Mouse (Mus musculus): ENCODE data around the gene Parn. TPM values are rescaled to one million over a fixed set of nuclear protein-coding genes. Genes with fewer than 3 reads are reported as not detected.

Parn gene
- total RNA-seq, 2 experiments from 2014 or later: 21.0 to 22.8 TPM

DNA sequence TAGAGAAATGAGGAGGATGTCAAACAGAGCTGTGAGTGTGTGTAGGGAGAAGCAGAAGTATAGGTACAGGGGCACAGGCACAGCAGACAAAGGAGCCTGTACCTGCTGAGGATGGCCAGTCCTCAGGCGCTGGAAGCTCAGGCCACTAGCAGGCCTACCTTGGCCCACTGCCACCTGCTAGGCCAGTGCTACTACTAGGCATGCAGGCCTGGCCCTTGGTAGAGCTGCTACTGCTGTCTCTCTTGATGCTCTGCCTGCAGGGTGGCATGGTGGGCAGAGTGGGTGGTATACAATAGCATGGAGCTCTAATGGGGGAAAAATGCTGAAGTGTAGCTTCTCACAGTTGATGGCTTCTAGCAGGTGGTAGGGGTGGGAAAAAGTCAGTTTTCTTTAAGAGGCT, 88.0 kb downstream of the Parn start:
- DNase-seq (ENCODE audit: extremely low spot score in 1 of 2, low spot score in 2 of 2): no peak
- Histone ChIP-seq H3K4me3 (no peak overlapping the region), H3K27ac (no peak overlapping the region)
- TF ChIP-seq CTCF (IDR thresholded peaks at IDR 0.05): no peak
- intact Hi-C loops (cut with DNase I): no loop called here

DNA sequence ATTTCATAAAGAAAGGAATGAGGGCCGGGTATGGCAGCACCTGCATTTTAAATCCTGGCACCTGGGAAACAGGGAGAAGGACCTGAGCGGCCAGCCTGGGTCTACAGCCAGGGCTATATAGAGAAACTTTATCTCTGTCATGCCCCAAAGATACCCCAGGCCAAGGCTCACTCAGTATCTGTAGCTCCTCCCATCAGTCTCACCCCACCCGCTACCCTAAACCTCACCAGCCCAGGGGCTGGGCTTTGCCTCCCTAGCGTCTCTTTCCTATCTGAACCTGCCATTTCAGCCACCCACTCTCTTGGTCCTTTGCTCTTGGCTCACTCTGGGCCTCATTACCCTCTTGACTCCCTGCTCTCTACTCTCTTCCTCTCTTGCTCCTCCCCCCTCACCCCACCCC, 92.7 kb downstream of the Parn start:
- intact Hi-C loops (cut with DNase I): no loop called here
- Histone ChIP-seq H3K27ac (no peak overlapping the region), H3K4me3 (no peak overlapping the region)
- no peak for TF ChIP-seq CTCF (IDR thresholded peaks at IDR 0.05)
- DNase-seq (ENCODE audit: extremely low spot score in 1 of 2, low spot score in 2 of 2): no peak

DNA sequence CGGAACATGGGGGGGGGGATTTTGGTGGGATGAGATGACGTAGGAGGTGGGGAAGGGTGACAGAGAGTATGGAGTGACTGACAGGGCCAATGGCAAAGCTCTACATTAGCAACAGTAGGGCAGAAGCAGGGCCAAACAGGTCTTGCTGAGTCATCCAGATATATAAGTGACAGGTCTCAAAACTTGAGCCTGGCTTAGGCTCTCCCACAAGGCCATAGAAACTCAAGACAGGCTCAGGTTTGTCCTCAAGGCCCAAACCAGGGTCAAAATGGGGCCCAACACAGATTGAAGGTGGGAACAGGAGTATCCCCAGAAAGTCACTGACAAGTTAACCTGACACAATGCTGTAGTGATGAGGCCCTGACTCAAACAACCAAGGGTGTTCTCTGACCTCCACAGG, 99.7 kb downstream of the Parn start:
- Histone ChIP-seq H3K4me3 (no peak overlapping the region), H3K27ac (no peak overlapping the region)
- no peak for TF ChIP-seq CTCF (IDR thresholded peaks at IDR 0.05)
- no peak for DNase-seq (ENCODE audit: extremely low spot score in 1 of 2, low spot score in 2 of 2)
- intact Hi-C loops (cut with DNase I): loop anchor here (5.0 kb wide), 1 partner anchor 121 kb away; no protein-coding TSS in a partner anchor

DNA sequence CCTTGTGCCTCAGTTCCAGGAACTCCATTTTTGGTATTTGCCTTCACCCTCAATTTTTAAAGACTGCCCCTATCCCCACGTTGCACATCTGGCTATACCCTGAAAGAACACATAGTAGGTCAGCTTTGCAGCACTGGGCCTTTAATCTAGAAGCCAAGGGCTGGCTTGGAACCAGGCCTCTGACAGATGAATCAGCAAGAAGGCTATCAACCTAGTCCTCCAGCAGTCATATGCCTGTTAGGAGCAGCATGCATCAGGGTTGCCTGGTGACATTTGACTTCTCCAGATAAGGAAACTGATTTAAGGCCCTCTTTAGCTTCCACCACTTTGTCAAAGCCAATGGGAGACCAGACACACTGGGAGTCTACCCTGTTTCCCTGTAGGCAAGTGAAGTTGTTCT, 100.4 kb downstream of the Parn start:
- Histone ChIP-seq H3K27ac (no peak overlapping the region), H3K4me3 (no peak overlapping the region)
- no peak for DNase-seq (ENCODE audit: extremely low spot score in 1 of 2, low spot score in 2 of 2)
- no peak for TF ChIP-seq CTCF (IDR thresholded peaks at IDR 0.05)
- intact Hi-C loops (cut with DNase I): loop anchor here (5.0 kb wide), 1 partner anchor 120 kb away; no protein-coding TSS in a partner anchor

DNA sequence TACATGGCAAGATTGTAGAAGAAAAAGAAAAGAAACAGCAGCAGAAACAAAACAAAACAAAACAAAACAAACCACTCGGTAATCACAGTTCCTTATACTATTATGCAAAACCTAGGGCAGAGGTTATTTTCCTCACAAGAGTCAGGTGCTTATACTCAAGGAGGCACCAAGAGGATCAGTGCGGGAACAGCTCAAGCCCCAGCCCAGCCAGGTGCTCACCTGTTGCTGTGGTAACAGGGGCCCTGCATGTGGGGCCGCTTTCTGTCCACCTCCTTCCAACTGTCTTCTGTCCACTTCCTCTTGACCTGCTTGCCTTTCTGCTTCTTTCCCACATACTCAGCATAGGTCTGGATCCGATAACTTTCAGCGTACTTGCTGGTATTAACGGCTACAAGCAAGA, 101.6 kb downstream of the Parn start:
- intact Hi-C loops (cut with DNase I): loop anchor here (5.0 kb wide), 1 partner anchor 119 kb away; no protein-coding TSS in a partner anchor
- Histone ChIP-seq H3K4me3 (no peak overlapping the region), H3K27ac (no peak overlapping the region)
- no peak for DNase-seq (ENCODE audit: extremely low spot score in 1 of 2, low spot score in 2 of 2)
- TF ChIP-seq CTCF (IDR thresholded peaks at IDR 0.05): no peak

DNA sequence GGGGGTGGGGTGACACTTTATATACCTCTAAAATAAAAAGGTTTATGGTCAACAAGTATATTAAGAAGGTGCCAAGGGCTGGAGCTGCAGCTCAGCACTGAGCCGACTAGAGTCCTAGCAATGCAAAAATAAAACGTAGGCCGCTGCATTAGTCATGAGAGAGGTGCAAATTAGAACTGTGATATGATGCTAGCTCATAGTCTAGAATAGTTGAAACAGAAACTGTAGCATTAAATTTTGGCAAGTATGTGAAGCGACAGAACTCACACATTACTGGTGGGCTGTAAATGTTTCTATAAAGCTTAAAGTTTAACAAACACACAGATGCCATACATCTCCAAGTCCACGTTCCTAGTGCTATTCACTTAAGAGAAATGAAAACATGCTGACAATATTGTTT, 102.7 kb downstream of the Parn start:
- Histone ChIP-seq H3K4me3 (no peak overlapping the region), H3K27ac (no peak overlapping the region)
- no peak for TF ChIP-seq CTCF (IDR thresholded peaks at IDR 0.05)
- DNase-seq (ENCODE audit: extremely low spot score in 1 of 2, low spot score in 2 of 2): no peak
- intact Hi-C loops (cut with DNase I): loop anchor here (5.0 kb wide), 1 partner anchor 118 kb away; no protein-coding TSS in a partner anchor

DNA sequence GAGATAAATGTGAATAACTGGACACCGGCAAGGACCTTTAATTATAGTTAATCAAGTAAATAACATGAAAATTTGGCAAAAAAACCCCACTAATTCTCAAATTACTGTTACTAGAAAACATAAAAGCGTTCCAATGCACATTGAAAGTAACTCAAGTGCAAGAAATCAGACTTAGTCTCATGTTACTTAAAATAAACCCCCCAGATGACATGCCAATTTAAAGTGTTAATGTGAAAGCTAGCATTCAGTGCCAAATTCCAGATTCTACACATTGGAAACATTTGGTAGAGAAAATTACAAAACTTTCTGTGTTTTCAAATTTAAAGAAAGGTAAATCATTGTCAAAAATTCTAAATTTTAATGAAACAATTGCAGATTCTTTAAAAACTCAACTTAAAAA, 110.2 kb downstream of the Parn start:
- Histone ChIP-seq H3K4me3 (no peak overlapping the region), H3K27ac (no peak overlapping the region)
- intact Hi-C loops (cut with DNase I): no loop called here
- no peak for TF ChIP-seq CTCF (IDR thresholded peaks at IDR 0.05)
- DNase-seq (ENCODE audit: extremely low spot score in 1 of 2, low spot score in 2 of 2): no peak

DNA sequence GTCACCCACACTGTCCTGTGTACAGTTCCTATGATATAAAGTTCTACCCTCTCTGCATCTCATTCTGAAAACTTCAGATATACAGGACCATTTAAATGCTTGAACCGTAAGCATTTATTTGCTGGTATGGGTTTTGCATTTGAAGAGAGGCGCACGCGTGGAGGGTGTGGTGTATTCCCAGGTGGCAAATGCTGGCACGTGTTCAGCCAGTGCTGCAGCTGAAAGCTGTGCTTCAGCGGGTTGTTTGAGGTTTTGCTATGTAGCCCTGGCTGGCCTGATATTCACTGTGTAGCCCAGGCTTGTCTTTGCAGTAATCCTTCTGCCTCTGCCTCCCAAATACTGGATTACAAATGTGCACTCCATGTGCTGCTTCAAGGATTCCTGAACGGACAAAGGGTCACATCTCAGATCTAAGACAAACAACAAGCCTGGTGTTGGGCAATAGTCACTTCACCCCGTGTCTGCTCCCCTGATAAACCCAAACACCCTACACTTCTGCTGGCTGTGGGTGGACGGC, 111.0 kb downstream of the Parn start:
- DNase-seq (ENCODE audit: extremely low spot score in 1 of 2, low spot score in 2 of 2): no peak
- no peak for TF ChIP-seq CTCF (IDR thresholded peaks at IDR 0.05)
- intact Hi-C loops (cut with DNase I): no loop called here
- H3K4me3 ChIP-seq: no peak overlapping the region
- no peak overlapping the region for H3K27ac ChIP-seq

DNA sequence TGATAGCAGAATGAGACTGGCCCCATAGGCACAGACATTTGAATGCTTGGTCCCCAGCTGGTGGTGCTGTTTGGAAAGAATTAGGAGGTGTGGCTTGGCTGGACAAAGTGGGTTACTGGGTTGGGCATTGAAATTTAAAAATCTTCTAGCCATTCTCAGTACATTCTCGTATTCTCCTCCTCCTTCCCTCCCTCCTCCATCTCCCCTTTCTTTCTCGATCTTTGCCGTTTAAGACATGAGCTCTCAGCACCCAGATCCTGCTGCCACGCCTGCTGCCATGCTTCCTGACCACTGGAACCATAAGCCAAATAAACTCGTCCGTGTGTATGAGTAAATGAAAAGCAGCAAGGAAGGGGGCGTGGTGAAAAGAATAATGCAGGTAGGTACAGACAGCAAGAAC, 111.5 kb downstream of the Parn start:
- TF ChIP-seq CTCF (IDR thresholded peaks at IDR 0.05): no peak
- Histone ChIP-seq H3K4me3 (no peak overlapping the region), H3K27ac (no peak overlapping the region)
- intact Hi-C loops (cut with DNase I): no loop called here
- no peak for DNase-seq (ENCODE audit: extremely low spot score in 1 of 2, low spot score in 2 of 2)

DNA sequence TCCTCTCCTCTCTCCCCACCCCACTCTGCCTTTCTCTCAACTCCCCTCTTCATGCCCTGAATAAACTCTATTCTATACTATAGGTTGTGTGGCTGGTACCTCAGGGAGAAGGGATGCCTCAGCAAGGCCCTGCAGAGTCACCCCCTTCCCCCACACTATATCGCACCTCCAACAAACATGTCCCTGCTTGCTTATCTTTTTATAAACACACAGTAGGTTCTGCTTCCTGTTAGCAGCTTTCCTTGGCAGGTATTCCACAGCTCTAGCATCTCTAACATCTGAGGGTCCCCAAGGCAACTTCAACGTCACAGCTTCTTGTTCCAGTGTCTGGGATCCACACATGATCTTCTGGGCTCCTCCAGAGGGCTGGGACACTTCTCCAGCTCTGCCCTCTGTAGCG, 117.3 kb downstream of the Parn start:
- no peak for DNase-seq (ENCODE audit: extremely low spot score in 1 of 2, low spot score in 2 of 2)
- intact Hi-C loops (cut with DNase I): no loop called here
- TF ChIP-seq CTCF (IDR thresholded peaks at IDR 0.05): no peak
- Histone ChIP-seq H3K4me3 (no peak overlapping the region), H3K27ac (no peak overlapping the region)

DNA sequence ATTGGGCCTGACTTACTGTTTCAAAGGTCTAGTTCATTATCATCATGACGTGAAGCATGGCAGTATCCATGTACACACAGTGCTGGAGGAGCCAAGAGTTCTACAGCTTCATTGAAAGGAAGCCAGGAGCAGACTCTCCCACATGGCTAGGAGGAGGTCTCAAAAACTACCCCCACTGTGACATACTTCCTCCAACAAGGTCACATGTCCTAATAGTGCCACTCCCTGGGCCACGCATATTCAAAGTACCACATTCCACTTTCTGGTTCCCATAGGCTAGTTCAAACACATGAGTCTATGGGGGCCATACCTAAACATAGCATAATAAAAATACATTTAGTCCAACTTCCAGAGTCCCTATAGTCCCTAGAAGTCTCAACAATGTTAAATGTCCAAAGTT, 118.0 kb downstream of the Parn start:
- intact Hi-C loops (cut with DNase I): no loop called here
- H3K4me3 ChIP-seq: no peak overlapping the region
- no peak for TF ChIP-seq CTCF (IDR thresholded peaks at IDR 0.05)
- no peak overlapping the region for H3K27ac ChIP-seq
- DNase-seq (ENCODE audit: extremely low spot score in 1 of 2, low spot score in 2 of 2): no peak

DNA sequence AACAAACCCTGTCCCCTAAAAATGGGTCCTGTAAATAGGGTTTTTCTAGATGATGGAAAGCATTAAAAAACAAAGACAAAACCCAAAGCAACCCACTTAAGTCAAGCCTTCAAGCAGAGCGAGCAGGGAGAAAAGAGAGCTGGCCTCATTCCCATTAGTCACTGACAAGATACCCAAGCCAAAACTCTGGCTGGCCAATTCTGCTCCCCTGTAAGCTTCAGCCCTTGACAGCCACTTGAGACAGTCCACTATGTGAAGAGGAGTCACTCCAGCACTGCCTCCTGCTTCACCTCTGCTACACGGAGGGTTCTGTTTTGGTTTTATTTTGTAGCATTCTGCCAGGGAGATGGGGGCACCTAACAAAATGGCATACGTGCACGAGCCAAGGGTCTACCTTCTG, 126.2 kb downstream of the Parn start:
- intact Hi-C loops (cut with DNase I): no loop called here
- H3K4me3 ChIP-seq: no peak overlapping the region
- H3K27ac ChIP-seq: no peak overlapping the region
- DNase-seq (ENCODE audit: extremely low spot score in 1 of 2, low spot score in 2 of 2): no peak
- TF ChIP-seq CTCF (IDR thresholded peaks at IDR 0.05): no peak

DNA sequence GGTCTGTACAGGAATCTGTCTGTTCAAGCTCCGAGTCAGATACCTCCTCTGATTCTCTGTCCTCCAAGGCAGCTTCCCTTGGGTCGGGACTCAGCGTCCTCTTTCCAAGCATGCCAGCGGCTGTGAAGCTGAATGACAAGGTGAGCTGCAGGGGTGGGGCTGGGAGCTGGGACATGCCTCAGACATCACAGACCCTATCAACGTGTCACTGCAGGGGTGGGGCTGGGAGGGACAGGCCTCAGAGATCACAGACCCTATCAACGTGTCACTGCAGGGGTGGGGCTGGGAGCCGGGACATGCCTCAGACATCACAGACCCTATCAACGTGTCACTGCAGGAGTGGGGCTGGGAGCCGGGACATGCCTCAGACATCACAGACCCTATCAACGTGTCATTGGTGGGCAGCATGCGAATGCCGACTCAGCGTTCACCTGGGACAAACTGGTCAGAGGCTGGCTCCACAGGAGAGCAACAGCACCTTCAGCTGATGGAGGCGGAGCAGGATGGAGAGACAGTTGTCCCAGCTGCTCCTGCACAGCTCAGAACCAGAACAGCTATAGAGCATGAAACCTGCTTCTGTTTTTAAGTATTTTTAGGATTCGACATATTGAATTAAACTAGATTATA, 126.7 kb downstream of the Parn start:
- TF ChIP-seq CTCF (IDR thresholded peaks at IDR 0.05): no peak
- Histone ChIP-seq H3K4me3 (no peak overlapping the region), H3K27ac (no peak overlapping the region)
- no peak for DNase-seq (ENCODE audit: extremely low spot score in 1 of 2, low spot score in 2 of 2)
- intact Hi-C loops (cut with DNase I): no loop called here

All from left cerebral cortex, adult 2 months (tissue).